Comparison of ENCODE assay signal across 12 mouse cellular contexts in the genomic region with DNA sequence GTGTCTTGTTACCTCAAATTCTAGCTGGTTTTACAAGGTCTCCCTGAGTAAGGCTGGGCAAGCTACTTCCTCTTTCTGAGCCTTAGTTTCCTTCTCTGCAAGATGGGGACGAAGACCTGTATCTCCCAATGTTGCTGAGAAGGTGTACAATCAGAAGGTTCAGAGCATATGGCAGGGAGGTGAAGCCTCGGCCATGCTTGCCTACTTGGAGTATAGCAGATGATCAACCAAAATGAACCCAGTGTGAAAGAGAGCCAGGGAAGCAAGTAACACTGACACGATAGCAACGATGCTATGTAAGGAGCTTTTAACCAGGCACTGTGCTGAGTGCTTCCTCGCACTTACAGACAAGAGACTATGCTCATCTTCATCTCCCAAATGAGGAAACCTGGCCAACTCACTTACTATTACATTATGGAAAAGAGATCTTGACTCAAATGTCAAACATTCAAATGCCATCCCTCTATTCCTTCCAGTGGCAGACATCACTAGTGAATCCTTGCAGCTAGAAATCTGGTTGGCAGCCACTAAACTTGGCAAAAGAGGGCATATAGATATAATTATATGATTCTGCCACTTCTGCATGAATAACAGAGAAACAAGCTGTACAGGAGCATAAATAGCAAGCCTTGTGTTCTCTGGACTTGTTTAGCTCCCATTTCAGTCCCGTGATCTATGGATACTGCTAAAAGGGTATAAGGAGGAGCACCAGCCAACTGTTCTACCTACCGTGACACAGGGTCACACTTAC.
"Had no signal": no experiment of that assay in that cellular context is flagged by ENCODE, and none has a peak within 500 bp of the region (broad histone marks: within the 10 kb centered on the region; RNA-seq: fewer than 3 reads in every experiment).

No protein-coding gene starts in this region.

- H3K9ac ChIP-seq: liver, embryonic 13.5 days; midbrain, embryonic 12.5 days had no signal

- H3K27ac ChIP-seq: kidney, postnatal 0 days; liver, embryonic 13.5 days; midbrain, embryonic 12.5 days had no signal

- H3K9me3 ChIP-seq: liver, embryonic 13.5 days; midbrain, embryonic 12.5 days had no signal

- DNase-seq: kidney, adult 11 months; kidney, adult 9 months; kidney, postnatal 25 days; liver, embryonic 13.5 days; lung, adult 2 months; lung, postnatal 14 days; lung, postnatal 4 days; thymus, adult 2 months; thymus, postnatal 14 days; thymus, postnatal 4 days had no signal

- H3K4me3 ChIP-seq: liver, embryonic 13.5 days; midbrain, embryonic 12.5 days had no signal

- H3K4me2 ChIP-seq: liver, embryonic 13.5 days; midbrain, embryonic 12.5 days had no signal

- H3K27me3 ChIP-seq: liver, embryonic 13.5 days; midbrain, embryonic 12.5 days had no signal
